Mouse (Mus musculus): ENCODE results near the gene Lrrc49. TPM values are rescaled to one million over a fixed set of nuclear protein-coding genes. Genes with fewer than 3 reads are reported as not detected.
A peak's percentile ranks its signal among the peaks of the same experiment; 100 is the strongest.

The Lrrc49 gene
- polyA plus RNA-seq, 1 experiment from 2014 or later = 0.85 TPM

DNA sequence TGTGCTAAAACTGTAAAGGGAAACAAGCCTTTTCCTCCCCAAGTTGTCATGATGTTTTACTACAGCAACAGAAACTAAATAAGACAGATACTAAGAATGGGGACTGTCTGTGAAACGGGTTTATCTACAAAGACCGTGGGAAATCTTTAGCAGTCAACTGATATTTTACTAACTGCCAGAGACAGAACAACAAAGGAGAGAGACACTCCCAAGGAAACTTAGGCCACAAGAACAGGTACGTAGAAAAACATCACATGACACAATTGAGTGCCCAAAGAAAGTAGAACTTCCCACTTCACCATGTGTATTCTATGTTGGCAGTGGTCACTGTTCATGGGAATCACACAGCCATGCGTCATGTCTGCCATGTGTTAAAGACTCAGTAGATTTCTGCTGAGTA, 116.2 kb downstream of the Lrrc49 start:
- Histone ChIP-seq H3K4me2 (no peak overlapping the region), H3K9me3 (replicated peaks) (no peaks in the 10 kb centered on the region), H3K4me3 (replicated peaks) (no peak overlapping the region), H3K9ac (no peak overlapping the region), H3K4me1 (replicated peaks) (no peaks in the 10 kb centered on the region), H3K27ac (replicated peaks) (no peak overlapping the region), H3K36me3 (replicated peaks) (no peaks in the 10 kb centered on the region), H3K27me3 (no peaks in the 10 kb centered on the region)
- ATAC-seq (ENCODE audit: insufficient read depth) = no peak
- WGBS (ENCODE audit: insufficient replicate concordance) = 53% methylated on average over 4 of the region's 4 CpGs

DNA sequence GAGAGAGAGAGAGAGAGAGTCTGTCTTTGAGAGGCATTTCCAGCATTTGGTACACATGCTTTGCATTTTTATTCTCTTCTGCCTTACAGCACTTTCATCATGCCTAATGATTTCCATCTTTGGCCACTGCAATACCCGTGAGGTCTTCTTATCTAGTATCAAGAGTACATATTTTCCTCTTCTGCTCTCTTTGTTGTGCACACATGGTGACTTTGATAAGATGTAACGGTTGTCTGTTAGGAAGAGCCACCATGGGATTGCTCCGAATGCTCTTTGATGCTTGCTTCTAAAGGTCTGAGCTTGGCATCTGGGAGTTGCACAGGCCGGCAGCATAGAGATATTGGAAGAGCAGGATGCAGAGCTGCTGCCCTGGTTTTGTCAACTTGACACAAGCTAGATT, 116.9 kb downstream of the Lrrc49 start:
- no peak for ATAC-seq (ENCODE audit: insufficient read depth)
- no peak overlapping the region for H3K27ac ChIP-seq (replicated peaks)
- H3K4me3 ChIP-seq (replicated peaks) = no peak overlapping the region
- 27% methylated on average over 4 of the region's 4 CpGs for whole genome bisulfite sequencing (ENCODE audit: insufficient replicate concordance)
- H3K9ac ChIP-seq = no peak overlapping the region
- H3K36me3 ChIP-seq (replicated peaks) = no peaks in the 10 kb centered on the region
- no peak overlapping the region for H3K4me2 ChIP-seq
- no peaks in the 10 kb centered on the region for H3K27me3 ChIP-seq
- no peaks in the 10 kb centered on the region for H3K4me1 ChIP-seq (replicated peaks)
- H3K9me3 ChIP-seq (replicated peaks) = no peaks in the 10 kb centered on the region

DNA sequence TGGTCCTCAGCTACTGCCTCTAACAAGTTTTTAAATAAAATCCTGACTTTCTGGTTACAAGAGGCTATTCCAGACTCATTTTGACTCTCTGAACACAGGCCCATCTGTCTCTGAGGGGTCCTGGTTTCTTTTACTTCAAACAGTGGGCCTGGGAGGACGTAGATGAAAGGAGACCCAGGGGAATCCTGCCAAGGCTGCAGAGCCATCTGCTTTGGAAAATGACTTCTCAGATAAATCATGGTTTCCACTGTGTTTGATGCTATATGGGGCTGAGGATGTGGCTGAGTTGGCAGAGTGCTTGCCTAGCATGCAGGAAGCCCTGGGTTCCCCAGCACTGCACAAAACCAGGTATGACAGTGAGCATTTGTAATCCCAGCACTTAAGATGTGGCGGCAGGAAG, 118.6 kb downstream of the Lrrc49 start:
- H3K4me2 ChIP-seq = no peak overlapping the region
- no peak for ATAC-seq (ENCODE audit: insufficient read depth)
- WGBS (ENCODE audit: insufficient replicate concordance) = 67% methylated on average over 2 of the region's 2 CpGs
- H3K4me1 ChIP-seq (replicated peaks) = no peaks in the 10 kb centered on the region
- H3K27me3 ChIP-seq = no peaks in the 10 kb centered on the region
- no peak overlapping the region for H3K4me3 ChIP-seq (replicated peaks)
- no peaks in the 10 kb centered on the region for H3K36me3 ChIP-seq (replicated peaks)
- H3K27ac ChIP-seq (replicated peaks) = no peak overlapping the region
- no peak overlapping the region for H3K9ac ChIP-seq
- H3K9me3 ChIP-seq (replicated peaks) = no peaks in the 10 kb centered on the region

DNA sequence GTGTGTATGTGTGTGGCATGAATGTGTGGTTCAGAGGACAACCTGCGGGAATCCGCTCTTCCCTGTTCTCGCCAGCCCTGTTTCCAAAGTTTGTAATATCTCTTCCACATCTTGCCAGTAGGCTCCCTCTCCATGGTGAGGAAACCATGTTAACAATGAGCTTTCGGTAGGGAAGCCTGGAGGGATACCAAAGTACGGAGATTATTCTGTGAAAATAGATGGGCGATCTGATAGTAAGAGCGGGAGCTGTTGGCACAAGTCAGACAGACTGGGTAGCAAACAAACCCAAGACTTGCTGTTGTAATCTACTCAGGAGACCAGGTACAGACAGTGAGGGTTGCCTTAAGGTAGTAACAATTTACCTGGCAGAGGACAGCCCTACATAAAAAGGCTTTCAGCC, 124.1 kb downstream of the Lrrc49 start:
- Histone ChIP-seq H3K4me1 (replicated peaks) (no peaks in the 10 kb centered on the region), H3K4me2 (no peak overlapping the region), H3K27ac (replicated peaks) (no peak overlapping the region), H3K9me3 (replicated peaks) (no peaks in the 10 kb centered on the region), H3K4me3 (replicated peaks) (no peak overlapping the region), H3K27me3 (no peaks in the 10 kb centered on the region), H3K9ac (no peak overlapping the region), H3K36me3 (replicated peaks) (no peaks in the 10 kb centered on the region)
- no peak for ATAC-seq (ENCODE audit: insufficient read depth)
- 76% methylated on average over 7 of the region's 7 CpGs for WGBS (ENCODE audit: insufficient replicate concordance)

DNA sequence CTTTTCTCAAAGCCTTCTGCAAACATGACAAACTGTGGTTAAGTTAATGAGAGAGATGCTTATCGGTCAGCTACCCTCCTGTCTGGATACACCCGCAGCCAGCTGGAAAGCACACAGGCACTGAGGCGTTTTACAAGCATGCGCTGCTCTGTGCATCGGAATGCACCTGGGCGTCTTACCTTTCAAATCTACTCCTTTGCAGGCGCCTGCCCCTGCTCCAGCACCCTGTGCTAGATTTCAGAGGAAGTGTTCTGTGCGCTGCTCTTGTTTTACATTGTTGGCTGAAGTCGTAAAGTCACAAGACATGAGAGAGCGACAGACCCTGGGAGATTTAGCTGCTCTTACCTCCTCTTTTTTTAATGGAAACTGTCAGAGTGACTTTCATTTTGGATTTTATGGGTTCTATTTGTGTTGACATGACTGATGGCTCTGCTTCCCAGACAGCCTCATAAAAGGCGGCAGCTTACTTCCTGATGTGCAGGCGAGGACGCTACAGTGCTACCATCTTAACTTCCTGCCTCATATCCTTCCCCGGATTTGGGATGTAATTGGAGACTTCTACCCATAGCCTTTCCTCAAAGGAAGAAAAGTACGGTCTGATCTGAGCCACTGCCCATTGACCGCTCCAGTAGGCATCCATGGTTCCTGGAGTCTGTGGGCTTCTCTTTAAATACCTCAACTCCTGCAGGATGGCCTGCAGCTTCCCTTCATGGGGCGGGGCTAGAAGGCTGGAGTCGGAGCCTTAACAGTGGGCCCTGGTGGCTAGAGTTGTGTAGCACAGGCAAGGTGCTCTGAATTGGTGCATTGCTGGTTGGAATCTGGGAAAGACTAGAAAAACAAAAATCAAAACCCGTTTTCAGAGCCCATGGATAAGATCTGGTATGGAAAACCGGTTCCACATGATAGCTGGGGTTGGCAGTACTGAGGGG, 125.3 kb downstream of the Lrrc49 start:
- H3K4me2 ChIP-seq = 0 out of 2 replicates have a peak overlapping the region, but pooled peaks have one; percentile 2
- H3K9ac ChIP-seq = no peak overlapping the region

DNA sequence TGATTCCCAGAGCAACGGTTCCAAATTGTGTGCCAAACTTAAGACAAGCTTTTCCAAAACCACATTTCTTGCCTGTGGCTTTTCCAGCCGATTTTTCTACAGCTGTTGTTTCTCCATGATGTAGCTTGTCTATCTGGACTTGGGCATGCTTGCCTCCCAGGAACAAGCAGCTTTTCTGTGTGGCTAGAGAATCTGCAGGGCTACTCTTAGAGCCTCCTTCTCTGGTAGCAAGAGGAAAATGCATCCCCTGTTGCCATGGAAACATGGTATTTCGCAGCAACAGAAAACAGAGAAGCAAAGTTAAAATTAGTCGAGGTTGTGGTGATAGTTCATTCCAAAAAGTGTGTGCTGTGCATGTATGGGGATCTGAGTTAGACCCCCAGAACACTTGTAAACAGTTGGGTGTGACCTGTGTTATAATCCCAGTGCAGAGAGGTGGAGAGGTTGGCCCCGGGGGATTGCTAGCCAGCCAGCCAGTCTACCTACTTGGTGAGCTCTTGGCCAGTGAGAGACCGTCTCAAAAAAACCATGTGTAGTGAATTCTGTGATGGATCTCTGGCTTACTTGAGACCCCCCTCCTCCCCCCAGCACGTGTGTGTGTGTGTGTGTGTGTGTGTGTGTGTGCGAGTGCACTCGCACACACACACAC, 126.2 kb downstream of the Lrrc49 start:
- H3K4me3 ChIP-seq (replicated peaks) = no peak overlapping the region
- no peak for ATAC-seq (ENCODE audit: insufficient read depth)
- 59% methylated on average over 9 of the region's 9 CpGs for WGBS (ENCODE audit: insufficient replicate concordance)
- no peaks in the 10 kb centered on the region for H3K9me3 ChIP-seq (replicated peaks)
- H3K27me3 ChIP-seq = 0 out of 2 replicates have a peak, but pooled peaks cover 2% of the 10 kb centered on the region
- H3K27ac ChIP-seq (replicated peaks) = no peak overlapping the region
- no peak overlapping the region for H3K9ac ChIP-seq
- H3K36me3 ChIP-seq (replicated peaks) = no peaks in the 10 kb centered on the region
- no peak overlapping the region for H3K4me2 ChIP-seq
- H3K4me1 ChIP-seq (replicated peaks) = no peaks in the 10 kb centered on the region

More for the DNA sequence above, 125.3 kb downstream of the Lrrc49 start:
- no peaks in the 10 kb centered on the region for H3K4me1 ChIP-seq (replicated peaks)
- H3K36me3 ChIP-seq (replicated peaks) = no peaks in the 10 kb centered on the region
- no peak for ATAC-seq (ENCODE audit: insufficient read depth)
- WGBS (ENCODE audit: insufficient replicate concordance) = 23% methylated on average over 20 of the region's 20 CpGs
- H3K4me3 ChIP-seq (replicated peaks) = no peak overlapping the region
- 0 out of 2 replicates have a peak, but pooled peaks cover 2% of the 10 kb centered on the region for H3K27me3 ChIP-seq
- no peaks in the 10 kb centered on the region for H3K9me3 ChIP-seq (replicated peaks)
- H3K27ac ChIP-seq (replicated peaks) = no peak overlapping the region

DNA sequence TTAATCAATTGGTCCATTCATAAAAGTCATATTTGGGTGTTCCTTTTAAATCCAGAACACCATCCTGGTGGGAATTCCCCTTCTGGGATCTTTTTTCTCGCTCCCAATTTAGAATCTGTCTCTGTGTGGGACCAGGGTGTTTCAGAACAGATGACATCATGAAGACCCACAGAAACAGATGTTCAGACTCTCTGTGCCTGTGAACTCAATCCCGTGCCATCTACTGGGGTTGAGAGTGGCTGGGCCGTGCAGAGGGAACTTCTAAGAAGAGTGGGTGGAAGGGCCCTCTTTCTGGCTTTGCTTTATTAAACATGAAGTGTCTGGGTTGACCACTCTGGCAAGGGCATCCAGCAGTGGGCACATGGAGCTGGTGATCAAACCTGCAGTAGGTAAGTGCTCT, 129.5 kb downstream of the Lrrc49 start:
- 0 out of 2 replicates have a peak, but pooled peaks cover 2% of the 10 kb centered on the region for H3K27me3 ChIP-seq
- H3K4me3 ChIP-seq (replicated peaks) = no peak overlapping the region
- ATAC-seq (ENCODE audit: insufficient read depth) = no peak
- H3K9ac ChIP-seq = no peak overlapping the region
- H3K4me1 ChIP-seq (replicated peaks) = no peaks in the 10 kb centered on the region
- 58% methylated on average over 3 of the region's 3 CpGs for WGBS (ENCODE audit: insufficient replicate concordance)
- H3K4me2 ChIP-seq = no peak overlapping the region
- H3K9me3 ChIP-seq (replicated peaks) = no peaks in the 10 kb centered on the region
- no peaks in the 10 kb centered on the region for H3K36me3 ChIP-seq (replicated peaks)
- no peak overlapping the region for H3K27ac ChIP-seq (replicated peaks)

DNA sequence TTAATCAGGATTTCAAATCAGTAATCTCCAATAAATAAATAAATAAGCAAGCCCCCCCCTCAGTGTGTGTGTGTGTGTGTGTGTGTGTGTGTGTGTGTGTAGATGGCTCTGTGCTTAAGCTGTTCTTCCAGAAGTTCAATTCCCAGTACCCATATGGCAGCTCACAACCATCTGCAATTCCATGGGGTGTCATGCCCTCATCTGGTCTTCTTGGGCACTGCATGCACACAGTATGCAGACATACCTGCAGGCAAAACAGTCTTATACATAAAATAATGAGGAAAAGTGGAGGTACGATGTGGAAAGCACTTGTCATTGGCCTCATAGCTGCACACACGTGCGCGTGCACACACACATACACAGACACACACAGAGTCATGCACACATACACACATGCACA, 136.7 kb downstream of the Lrrc49 start:
- Histone ChIP-seq H3K27ac (replicated peaks) (no peak overlapping the region), H3K36me3 (replicated peaks) (no peaks in the 10 kb centered on the region), H3K4me2 (no peak overlapping the region), H3K9ac (no peak overlapping the region), H3K27me3 (no peaks in the 10 kb centered on the region), H3K9me3 (replicated peaks) (no peaks in the 10 kb centered on the region), H3K4me3 (replicated peaks) (no peak overlapping the region), H3K4me1 (replicated peaks) (peaks cover 1% of the 10 kb centered on the region; the same call in 1 of the 2 replicates)
- WGBS (ENCODE audit: insufficient replicate concordance) = 75% methylated on average over 4 of the region's 4 CpGs
- ATAC-seq (ENCODE audit: insufficient read depth) = no peak

DNA sequence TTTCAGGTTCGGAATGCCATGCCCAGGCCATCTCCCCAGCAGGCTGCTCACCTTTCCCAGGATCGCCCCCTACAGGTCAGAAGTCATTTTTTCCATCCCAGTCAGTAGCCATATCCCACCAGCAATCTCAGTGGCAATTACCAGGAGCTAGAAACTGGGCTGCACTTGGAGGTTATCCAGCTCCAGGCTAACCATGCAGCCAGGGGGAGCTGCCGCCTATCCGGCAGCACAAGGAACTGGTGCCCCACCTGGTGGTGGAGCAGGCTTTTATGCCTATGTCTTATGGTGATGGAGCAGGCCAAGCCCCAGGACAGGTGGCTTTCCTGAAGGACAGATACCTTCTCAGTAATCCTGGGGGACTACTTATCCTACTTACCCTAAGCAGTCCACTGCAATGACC, 139.8 kb downstream of the Lrrc49 start:
- Histone ChIP-seq H3K9ac (no peak overlapping the region), H3K27me3 (no peaks in the 10 kb centered on the region), H3K4me3 (replicated peaks) (no peak overlapping the region), H3K4me1 (replicated peaks) (peaks cover 13% of the 10 kb centered on the region), H3K9me3 (replicated peaks) (no peaks in the 10 kb centered on the region), H3K27ac (replicated peaks) (no peak overlapping the region), H3K36me3 (replicated peaks) (no peaks in the 10 kb centered on the region), H3K4me2 (no peak overlapping the region)
- no peak for ATAC-seq (ENCODE audit: insufficient read depth)
- WGBS (ENCODE audit: insufficient replicate concordance) = 22% methylated on average over 4 of the region's 4 CpGs

DNA sequence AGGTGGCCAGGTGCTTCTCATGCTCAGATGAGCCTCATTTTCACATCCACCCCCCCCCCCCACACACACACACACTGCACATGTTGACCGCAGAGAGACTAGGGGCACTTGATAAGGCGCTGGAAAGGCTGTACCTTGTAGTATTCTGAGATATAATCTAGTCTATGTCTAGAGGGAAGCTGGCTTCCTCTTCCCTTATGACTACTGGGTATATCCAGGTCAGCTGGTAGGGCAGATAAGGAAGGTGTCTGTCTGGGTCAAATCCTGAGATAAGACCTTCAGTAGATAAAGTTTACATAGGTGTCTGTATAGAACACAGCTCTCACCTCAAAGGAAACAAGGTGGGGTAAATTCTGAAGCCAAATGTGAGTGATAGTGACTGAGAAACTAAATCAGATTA, 141.8 kb downstream of the Lrrc49 start:
- no peak for ATAC-seq (ENCODE audit: insufficient read depth)
- Histone ChIP-seq H3K36me3 (replicated peaks) (no peaks in the 10 kb centered on the region), H3K27ac (replicated peaks) (no peak overlapping the region), H3K4me1 (replicated peaks) (peaks cover 13% of the 10 kb centered on the region), H3K9me3 (replicated peaks) (no peaks in the 10 kb centered on the region), H3K4me3 (replicated peaks) (no peak overlapping the region), H3K4me2 (no peak overlapping the region), H3K9ac (no peak overlapping the region), H3K27me3 (no peaks in the 10 kb centered on the region)
- 23% methylated on average over 2 of the region's 2 CpGs for WGBS (ENCODE audit: insufficient replicate concordance)

DNA sequence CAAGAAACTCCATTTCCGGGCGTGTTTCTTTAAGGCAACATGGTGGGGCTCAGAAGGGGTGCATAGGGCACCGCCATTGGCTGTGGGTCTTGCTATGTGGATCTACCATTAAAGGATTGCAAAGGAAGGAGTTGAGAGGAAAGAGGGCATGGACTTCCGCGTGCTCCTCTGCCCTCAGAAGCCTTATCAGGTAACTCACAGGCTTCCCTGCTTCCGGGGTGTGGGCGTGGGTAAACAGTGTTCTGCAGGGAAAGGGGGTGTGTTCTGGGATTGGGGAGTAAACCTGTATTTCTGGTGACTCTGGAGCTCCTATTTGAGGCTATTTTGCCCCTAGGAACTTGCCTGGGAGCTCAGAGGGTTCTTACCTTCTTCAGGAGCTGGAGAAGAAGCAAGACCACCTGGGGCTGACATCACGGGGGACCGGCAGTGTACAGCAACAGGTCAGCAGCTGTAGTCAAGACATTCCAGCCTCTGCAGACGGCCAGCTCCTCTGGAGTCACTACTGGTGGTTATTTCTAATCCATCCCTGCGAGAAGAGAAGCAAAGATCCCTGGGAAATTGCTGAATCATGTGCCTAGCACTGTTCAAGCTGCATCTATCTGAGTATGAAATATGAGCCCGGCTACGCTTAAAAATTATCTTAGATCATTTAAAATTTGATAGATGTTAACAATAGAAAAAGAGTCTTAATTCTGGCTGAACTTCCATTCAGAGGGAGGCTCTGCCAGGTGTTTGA, 142.4 kb downstream of the Lrrc49 start:
- no peaks in the 10 kb centered on the region for H3K27me3 ChIP-seq
- no peak overlapping the region for H3K9ac ChIP-seq
- no peaks in the 10 kb centered on the region for H3K36me3 ChIP-seq (replicated peaks)
- H3K4me3 ChIP-seq (replicated peaks) = no peak overlapping the region
- no peak overlapping the region for H3K27ac ChIP-seq (replicated peaks)
- ATAC-seq (ENCODE audit: insufficient read depth) = peak; percentile 54; the same call in 1 of the 2 replicates
- peaks cover 13% of the 10 kb centered on the region for H3K4me1 ChIP-seq (replicated peaks)
- H3K9me3 ChIP-seq (replicated peaks) = no peaks in the 10 kb centered on the region
- 23% methylated on average over 13 of the region's 13 CpGs for WGBS (ENCODE audit: insufficient replicate concordance)
- peak overlapping the region; percentile 38 for H3K4me2 ChIP-seq

Data from liver, embryonic 15.5 days (tissue).